Mouse (Mus musculus) embryonic facial prominence, embryonic 15.5 days (tissue): ENCODE measurements around the gene Pcmtd2. TPM values are rescaled to one million over a fixed set of nuclear protein-coding genes. Genes with fewer than 3 reads are reported as not detected.

Experiments used
- ATAC-seq: fragments of 200-750 bp; cut with Nextera tagmentation; 2 replicates; pipeline ENCODE4 v1.8.0; 2017; ENCODE audit warnings: low read depth, moderate TSS enrichment; ENCODE audit not compliant: insufficient number of reproducible peaks, low FRiP score, low TSS enrichment
- H3K27ac ChIP-seq: fragments of 300-500 bp; sonication (generic); replicated peaks from 2 replicates; pipeline ENCODE4 v1.5.1; 2015; ENCODE audit warnings: mild to moderate bottlenecking, inconsistent platforms
- H3K27me3 ChIP-seq: fragments of 300-500 bp; sonication (generic); 2 replicates; pipeline ENCODE4 v1.6.1; 2015; ENCODE audit warnings: inconsistent platforms
- H3K36me3 ChIP-seq: fragments of 300-500 bp; sonication (generic); 2 replicates; pipeline ENCODE4 v1.6.1; 2015; ENCODE audit warnings: mild to moderate bottlenecking, inconsistent platforms
- H3K4me1 ChIP-seq: fragments of 300-500 bp; sonication (generic); 2 replicates; pipeline ENCODE4 v1.6.1; 2015; ENCODE audit warnings: inconsistent platforms
- H3K4me2 ChIP-seq: fragments of 300-500 bp; sonication (generic); replicated peaks from 2 replicates; pipeline ENCODE4 v1.6.1; 2015; ENCODE audit warnings: mild to moderate bottlenecking, inconsistent platforms
- H3K4me3 ChIP-seq: fragments of 300-500 bp; sonication (generic); replicated peaks from 2 replicates; pipeline ENCODE4 v1.5.1; 2015; ENCODE audit warnings: mild to moderate bottlenecking, inconsistent platforms
- H3K9ac ChIP-seq: fragments of 300-500 bp; sonication (generic); 2 replicates; pipeline ENCODE4 v1.6.1; 2015; ENCODE audit warnings: inconsistent platforms
- H3K9me3 ChIP-seq: fragments of 300-500 bp; sonication (generic); replicated peaks from 2 replicates; pipeline ENCODE4 v1.6.1; 2016; ENCODE audit warnings: inconsistent platforms
- WGBS: fragments of 180-500 bp; shearing (Covaris S2); methylation state at CpG from one replicate; pipeline ENCODE4 v1.1.7; 2015; 5-methylcytosine and 5-hydroxymethylcytosine counted together
- polyA plus RNA-seq: library from polyadenylated mRNA; unstranded; fragments of >200 nt; fragmentation: Nextera tagmentation; extraction: Ambion mirVana; gene quantifications from 2 replicates; pipeline ENCODE4 v1.2.1, GENCODE M21; 2015

Gene Pcmtd2
- polyA plus RNA-seq, 1 experiment from 2014 or later: 34.8 TPM

DNA sequence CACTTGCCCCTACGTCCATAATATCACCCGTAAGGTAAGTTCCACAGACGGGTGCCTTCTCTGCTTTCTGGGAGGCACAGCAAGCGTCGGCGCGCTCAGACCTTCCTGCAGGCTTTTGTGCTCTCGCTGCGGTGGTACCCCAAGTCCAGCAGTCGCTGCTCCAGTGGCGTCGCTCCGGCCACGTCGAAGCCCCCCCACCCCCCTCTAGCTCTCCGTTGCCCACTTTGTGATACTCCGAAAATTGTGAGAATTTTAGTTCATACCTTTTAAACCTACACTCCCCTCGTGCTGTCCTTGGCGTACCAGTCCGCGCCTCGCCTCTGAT lies 26.8 kb downstream of the Pcmtd2 start:
- 0% methylated on average over 22 of the region's 22 CpGs for WGBS
- peak overlapping the region; percentile 73 for H3K4me3 ChIP-seq
- no peaks in the 10 kb centered on the region for H3K9me3 ChIP-seq
- no peaks in the 10 kb centered on the region for H3K27me3 ChIP-seq
- peak overlapping the region; percentile 62 for H3K9ac ChIP-seq
- peak; percentile 49 for ATAC-seq
- H3K27ac ChIP-seq: peak overlapping the region; percentile 87
- peaks cover 18% of the 10 kb centered on the region for H3K4me1 ChIP-seq
- peaks cover 14% of the 10 kb centered on the region for H3K36me3 ChIP-seq
- peak overlapping the region; percentile 76 for H3K4me2 ChIP-seq

DNA sequence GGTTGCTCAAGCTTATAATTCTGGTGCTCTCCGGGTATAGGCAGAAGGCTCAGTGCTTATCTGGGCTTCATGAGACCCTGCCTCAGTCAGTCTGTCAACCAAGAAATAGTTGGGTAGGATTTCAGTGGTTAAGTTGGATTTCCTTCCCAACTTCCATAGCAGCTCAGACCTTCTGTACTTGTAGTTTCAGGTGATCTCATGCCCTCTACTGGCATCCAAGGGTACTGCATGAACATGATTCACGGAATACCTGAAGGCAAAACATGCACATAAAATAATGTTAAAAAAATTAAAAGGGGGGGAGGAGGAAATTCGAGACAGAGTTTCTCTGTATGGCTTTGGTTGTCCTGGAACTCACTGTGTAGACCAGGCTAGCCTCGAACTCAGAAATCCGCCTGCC lies 29.3 kb downstream of the Pcmtd2 start:
- Histone ChIP-seq H3K4me2 (no peak overlapping the region), H3K27ac (no peak overlapping the region), H3K9me3 (no peaks in the 10 kb centered on the region), H3K36me3 (peaks cover 23% of the 10 kb centered on the region), H3K9ac (no peak overlapping the region), H3K27me3 (no peaks in the 10 kb centered on the region), H3K4me1 (peaks cover 18% of the 10 kb centered on the region), H3K4me3 (no peak overlapping the region)
- WGBS: 57% methylated on average over 5 of the region's 5 CpGs
- no peak for ATAC-seq

DNA sequence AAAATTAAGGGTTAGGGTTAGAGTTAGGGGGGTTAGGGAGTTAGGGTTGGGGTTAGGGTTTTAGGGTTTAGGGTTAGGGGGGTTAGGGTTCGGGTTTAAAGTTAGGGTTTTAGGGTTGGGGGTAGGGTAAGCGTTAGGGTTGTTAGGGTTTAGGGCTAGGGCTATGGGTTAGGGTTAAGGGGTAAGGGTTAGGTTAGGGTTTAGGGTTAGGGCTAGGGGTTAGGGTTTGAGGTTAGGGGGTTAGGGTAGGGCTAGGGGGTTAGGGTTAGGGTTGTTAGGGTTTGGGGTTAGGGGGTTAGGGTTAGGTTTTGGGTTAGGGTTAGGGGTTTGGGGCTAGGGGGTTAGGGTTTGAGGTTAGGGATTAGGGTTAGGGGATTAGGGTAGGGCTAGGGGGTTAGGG lies 33.4 kb downstream of the Pcmtd2 start:
- Histone ChIP-seq H3K36me3 (peaks cover 23% of the 10 kb centered on the region), H3K4me2 (no peak overlapping the region), H3K4me3 (no peak overlapping the region), H3K9me3 (no peaks in the 10 kb centered on the region), H3K9ac (no peak overlapping the region), H3K4me1 (no peaks in the 10 kb centered on the region), H3K27ac (no peak overlapping the region), H3K27me3 (no peaks in the 10 kb centered on the region)
- 0 out of 2 replicates have a peak, but pooled peaks have one; percentile 24 for ATAC-seq
- 92% methylated on average over 2 of the region's 2 CpGs for WGBS

DNA sequence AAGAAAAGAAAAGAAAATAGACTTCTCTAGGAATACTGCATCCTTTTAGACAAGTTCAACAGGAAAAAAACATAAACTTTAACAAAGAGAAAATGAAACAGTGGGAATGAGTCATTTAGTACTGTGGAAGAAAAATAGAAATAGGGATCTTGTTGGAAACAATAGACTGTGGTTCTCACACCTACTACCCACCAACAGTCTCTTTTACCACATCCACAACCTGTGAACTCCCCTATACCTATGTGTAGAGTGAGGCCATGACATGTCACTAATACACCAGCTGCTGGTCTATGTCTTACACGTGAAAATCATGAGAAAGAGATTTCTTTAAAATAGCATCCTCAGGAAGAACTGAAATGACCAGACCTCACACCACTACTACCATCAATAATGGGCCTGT lies 41.2 kb downstream of the Pcmtd2 start:
- H3K4me1 ChIP-seq: no peaks in the 10 kb centered on the region
- ATAC-seq: no peak
- 68% methylated on average over 1 of the region's 1 CpGs for WGBS
- H3K9me3 ChIP-seq: no peaks in the 10 kb centered on the region
- no peak overlapping the region for H3K4me2 ChIP-seq
- no peak overlapping the region for H3K4me3 ChIP-seq
- 0 out of 2 replicates have a peak, but pooled peaks cover 6% of the 10 kb centered on the region for H3K36me3 ChIP-seq
- no peak overlapping the region for H3K27ac ChIP-seq
- no peaks in the 10 kb centered on the region for H3K27me3 ChIP-seq
- no peak overlapping the region for H3K9ac ChIP-seq

DNA sequence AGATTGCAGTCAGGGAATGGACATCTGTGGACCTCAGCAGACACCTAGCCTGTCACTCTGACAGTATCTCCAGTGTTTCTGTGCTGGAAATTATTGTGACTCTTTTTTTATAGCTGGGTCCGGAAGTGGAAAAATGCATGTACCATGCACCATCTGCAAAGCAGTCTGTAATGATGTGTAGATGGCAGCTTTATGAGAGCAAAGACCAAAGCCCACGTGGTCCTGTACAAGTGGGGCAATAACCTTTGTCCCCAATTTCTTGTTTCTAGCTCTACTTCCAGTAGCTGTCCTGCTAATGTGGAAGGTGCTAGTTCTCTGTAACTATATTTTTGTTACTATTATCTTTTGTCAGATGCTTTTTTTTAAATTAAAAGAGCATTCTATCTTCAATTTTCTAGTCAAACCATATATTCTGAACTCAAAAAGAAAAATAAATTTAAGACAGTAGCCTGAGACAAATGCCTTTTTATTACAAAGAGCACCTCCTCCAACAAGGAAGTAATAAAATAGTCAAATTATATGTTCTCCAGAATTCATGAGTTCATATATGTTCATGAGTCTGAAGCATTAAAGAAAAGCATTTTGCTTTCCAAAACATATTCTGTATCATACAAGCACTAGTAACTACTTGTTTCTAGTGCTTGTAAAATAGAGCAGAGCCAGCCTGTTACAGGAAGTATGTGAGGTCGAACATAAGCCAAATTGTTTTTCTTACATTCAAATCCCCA lies 45.5 kb downstream of the Pcmtd2 start:
- Histone ChIP-seq H3K4me2 (no peak overlapping the region), H3K4me1 (no peaks in the 10 kb centered on the region), H3K36me3 (no peaks in the 10 kb centered on the region), H3K27me3 (no peaks in the 10 kb centered on the region), H3K9ac (no peak overlapping the region), H3K4me3 (no peak overlapping the region), H3K27ac (no peak overlapping the region), H3K9me3 (no peaks in the 10 kb centered on the region)
- WGBS: 78% methylated on average over 3 of the region's 3 CpGs
- no peak for ATAC-seq

Other genes with a start within 250 kb of the Pcmtd2 start
- gene Prpf6, start 246.0 kb upstream of the Pcmtd2 start, polyA plus RNA-seq: 60.4 and 63.6 TPM in 2 replicates
- 62.1 and 74.8 TPM in 2 replicates for gene Zfp512b, start 245.1 kb upstream of the Pcmtd2 start, polyA plus RNA-seq
- gene Samd10, start 238.6 kb upstream of the Pcmtd2 start, polyA plus RNA-seq: 13.3 and 15.6 TPM in 2 replicates
- 0.24 and 0.31 TPM in 2 replicates for gene Gm29797, start 180.8 kb upstream of the Pcmtd2 start, polyA plus RNA-seq
- 65.1 and 75.3 TPM in 2 replicates for gene Sox18, start 166.2 kb upstream of the Pcmtd2 start, polyA plus RNA-seq
- gene Tcea2, start 157.5 kb upstream of the Pcmtd2 start, polyA plus RNA-seq: 24.0 and 25.7 TPM in 2 replicates
- 72.2 and 79.7 TPM in 2 replicates for gene Rgs19, start 143.9 kb upstream of the Pcmtd2 start, polyA plus RNA-seq
- not detected in 2 replicates for gene Lkaaear1, start 139.4 kb upstream of the Pcmtd2 start, polyA plus RNA-seq
- gene Oprl1, start 122.8 kb upstream of the Pcmtd2 start, polyA plus RNA-seq: 0.18 and 0.84 TPM in 2 replicates
- gene Myt1, start 74.5 kb upstream of the Pcmtd2 start, polyA plus RNA-seq: 0.58 and 0.92 TPM in 2 replicates
- gene Polr3k, start 26.5 kb downstream of the Pcmtd2 start, polyA plus RNA-seq: 59.5 and 62.8 TPM in 2 replicates
- not detected in 2 replicates for gene Gm14496, start 153.3 kb downstream of the Pcmtd2 start, polyA plus RNA-seq